Mouse (Mus musculus) lung, postnatal 0 days (tissue): Measurements from ENCODE around the gene Vwa5b2. TPM values are rescaled to one million over a fixed set of nuclear protein-coding genes. Genes with fewer than 3 reads are reported as not detected.
A peak's percentile ranks its signal among the peaks of the same experiment; 100 is the strongest.

Source experiments
- ATAC-seq: fragments of 200-750 bp; cut with Nextera tagmentation; 2 replicates; pipeline ENCODE4 v1.8.0; 2017; ENCODE audit warnings: moderate library complexity
- DNase-seq: peaks from one replicate; pipeline ENCODE4 v3.0.0-alpha.2; 2016; ENCODE audit warnings: low spot score
- H3K27ac ChIP-seq: fragments of 300-500 bp; sonication (generic); 2 replicates; pipeline ENCODE4 v1.5.1; 2014; ENCODE audit warnings: antibody characterized with exemption, mild to moderate bottlenecking, low read length, mixed read lengths
- H3K27me3 ChIP-seq: fragments of 300-500 bp; sonication (generic); replicated peaks from 2 replicates; pipeline ENCODE4 v1.6.1; 2014; ENCODE audit warnings: low read length, mixed read lengths; ENCODE audit not compliant: insufficient read depth
- H3K36me3 ChIP-seq: fragments of 300-500 bp; sonication (generic); 2 replicates; pipeline ENCODE4 v1.6.1; 2014; ENCODE audit warnings: low read length, mixed read lengths; ENCODE audit not compliant: insufficient read depth
- H3K4me1 ChIP-seq: fragments of 300-500 bp; sonication (generic); 2 replicates; pipeline ENCODE4 v1.6.1; 2014; ENCODE audit warnings: antibody characterized with exemption, low read depth, low read length, mixed read lengths; ENCODE audit not compliant: insufficient read depth
- H3K4me2 ChIP-seq: fragments of 300-500 bp; sonication (generic); replicated peaks from 2 replicates; pipeline ENCODE4 v1.6.1; 2014; ENCODE audit warnings: low read depth, mild to moderate bottlenecking, low read length, moderate library complexity, mixed read lengths
- H3K4me3 ChIP-seq: fragments of 300-500 bp; sonication (generic); 2 replicates; pipeline ENCODE4 v1.5.1; 2014; ENCODE audit warnings: low read depth, low read length
- H3K9ac ChIP-seq: fragments of 300-500 bp; sonication (generic); replicated peaks from 2 replicates; pipeline ENCODE4 v1.6.1; 2014; ENCODE audit warnings: low read depth, mild to moderate bottlenecking
- H3K9me3 ChIP-seq: fragments of 300-500 bp; sonication (generic); 2 replicates; pipeline ENCODE4 v1.6.1; 2016; ENCODE audit warnings: low read length, mixed read lengths
- CTCF ChIP-seq: IDR thresholded peaks from 2 replicates; pipeline ENCODE4 v1.5.1; 2016; ENCODE audit warnings: antibody characterized with exemption, mild to moderate bottlenecking
- EP300 ChIP-seq: IDR thresholded peaks from 2 replicates; pipeline ENCODE4 v1.6.1; 2016; ENCODE audit warnings: antibody characterized with exemption, mild to moderate bottlenecking, control low read depth
- WGBS: fragments of 180-500 bp; shearing (Covaris S2); extraction: QIAGEN DNeasy Blood & Tissue Kit; methylation state at CpG from one replicate; pipeline ENCODE4 v1.1.7; 2014; 5-methylcytosine and 5-hydroxymethylcytosine counted together
- polyA plus RNA-seq: library from polyadenylated mRNA; unstranded; fragments of >200 nt; fragmentation: Nextera tagmentation; extraction: Ambion mirVana; gene quantifications from 2 replicates; pipeline ENCODE4 v1.2.1, GENCODE M21; 2015

Gene Vwa5b2
- polyA plus RNA-seq, 1 experiment from 2014 or later: 0.06 TPM

- no peak for DNase-seq
- H3K4me3 ChIP-seq: no peak overlapping the region
- no peak overlapping the region for H3K9ac ChIP-seq
- H3K27me3 ChIP-seq: 0 out of 2 replicates have a peak, but pooled peaks cover 9% of the 10 kb centered on the region
- 40% methylated on average over 7 of the region's 7 CpGs for WGBS
- H3K4me2 ChIP-seq: no peak overlapping the region
- no peak overlapping the region for H3K27ac ChIP-seq
- no peaks in the 10 kb centered on the region for H3K9me3 ChIP-seq
- H3K4me1 ChIP-seq: no peaks in the 10 kb centered on the region
- TF ChIP-seq EP300 (no peak), CTCF (no peak)
- ATAC-seq: no peak
- H3K36me3 ChIP-seq: no peaks in the 10 kb centered on the region
These were observed 7.6 kb downstream of the Vwa5b2 start for GRCm38 (mm10) chr16:20596687-20597441.

GRCm38 (mm10) chr16:20600511-20600910 is 11.2 kb downstream of the Vwa5b2 start:
- Histone ChIP-seq H3K36me3 (0 out of 2 replicates have a peak, but pooled peaks cover 5% of the 10 kb centered on the region), H3K27ac (no peak overlapping the region), H3K4me1 (no peaks in the 10 kb centered on the region), H3K4me2 (no peak overlapping the region), H3K27me3 (no peaks in the 10 kb centered on the region), H3K4me3 (no peak overlapping the region), H3K9ac (no peak overlapping the region), H3K9me3 (no peaks in the 10 kb centered on the region)
- WGBS: 59% methylated on average over 5 of the region's 5 CpGs
- no peak for TF ChIP-seq CTCF
- TF ChIP-seq EP300: no peak
- ATAC-seq (no peak), DNase-seq (no peak)

- DNase-seq (no peak), ATAC-seq (no peak)
- Histone ChIP-seq H3K9ac (no peak overlapping the region), H3K27me3 (no peaks in the 10 kb centered on the region), H3K36me3 (0 out of 2 replicates have a peak, but pooled peaks cover 13% of the 10 kb centered on the region), H3K27ac (no peak overlapping the region), H3K9me3 (no peaks in the 10 kb centered on the region), H3K4me1 (no peaks in the 10 kb centered on the region), H3K4me2 (no peak overlapping the region), H3K4me3 (no peak overlapping the region)
- WGBS: 77% methylated on average over 9 of the region's 9 CpGs
- TF ChIP-seq CTCF (no peak), EP300 (no peak)
These were observed 15.4 kb downstream of the Vwa5b2 start for GRCm38 (mm10) chr16:20604705-20605104.

GRCm38 (mm10) chr16:20610501-20611356 is 21.5 kb downstream of the Vwa5b2 start:
- no peak for TF ChIP-seq EP300
- TF ChIP-seq CTCF: no peak
- Histone ChIP-seq H3K4me1 (no peaks in the 10 kb centered on the region; the same call in 1 of the 2 replicates), H3K9me3 (no peaks in the 10 kb centered on the region), H3K36me3 (0 out of 2 replicates have a peak, but pooled peaks cover 7% of the 10 kb centered on the region), H3K4me3 (peak overlapping the region; percentile 59), H3K9ac (peak overlapping the region; percentile 50), H3K4me2 (peak overlapping the region; percentile 82), H3K27me3 (no peaks in the 10 kb centered on the region), H3K27ac (peak overlapping the region; percentile 65)
- ATAC-seq (peak; percentile 66), DNase-seq (peak; percentile 85)
- under 1% methylated on average over 28 of the region's 28 CpGs for WGBS

- WGBS: 1% methylated on average over 41 of the region's 41 CpGs
- peak; percentile 99 for ATAC-seq
These were observed 22.3 kb downstream of the Vwa5b2 start, which contains the start of the genes Eef1akmt4, Gm49333 and Alg3 for GRCm38 (mm10) chr16:20611357-20612227. Eef1akmt4 (plus strand) TSS chr16:20611593. Gm49333 (plus strand) TSS chr16:20611610. Alg3 (minus strand) TSS chr16:20611735.

More at GRCm38 (mm10) chr16:20611357-20612227, 22.3 kb downstream of the Vwa5b2 start, which contains the start of the genes Eef1akmt4, Gm49333 and Alg3:
- Histone ChIP-seq H3K9ac (peak within 1 kb of the TSS; percentile 50), H3K27me3 (no peaks in the 10 kb centered on the region), H3K36me3 (0 out of 2 replicates have a peak, but pooled peaks cover 2% of the 10 kb centered on the region), H3K4me3 (peak within 1 kb of the TSS; percentile 59), H3K4me1 (no peaks in the 10 kb centered on the region; the same call in 1 of the 2 replicates), H3K9me3 (no peaks in the 10 kb centered on the region), H3K4me2 (peak within 1 kb of the TSS; percentile 82), H3K27ac (peak within 1 kb of the TSS; percentile 65)
- peak; percentile 98 for DNase-seq
- TF ChIP-seq CTCF (no peak), EP300 (0 out of 2 replicates have a peak, but pooled peaks have one; percentile 9)
